Comparison of ENCODE assay signal across 24 mouse cellular contexts in genomic region chr5:144204911-144205310, GRCm38 (mm10). TPM values are rescaled to one million over a fixed set of nuclear protein-coding genes. Genes with fewer than 3 reads are reported as not detected.
A peak's percentile ranks its signal among the peaks of the same experiment; 100 is the strongest.
DNase-seq lines count a peak whose midpoint lies in the region; TF ChIP-seq lines count a peak whose summit lies in the region.
"Had no signal": no experiment of that assay in that cellular context is flagged by ENCODE, and none has a peak within 500 bp of the region (broad histone marks: within the 10 kb centered on the region; RNA-seq: fewer than 3 reads in every experiment).

No protein-coding gene starts in this region.

- 73% methylated on average over 10 of the region's 10 CpGs for WGBS in kidney, adult 2 months

- H3K36me3 ChIP-seq in kidney, adult 2 months (ENCODE audit: control insufficient read depth, insufficient read depth, low read length) = peaks cover 5% of the 10 kb centered on the region; the same call in 1 of the 2 replicates

- H3K27ac ChIP-seq in kidney, adult 2 months (ENCODE audit: insufficient read depth, low read depth, low read length) = no peak overlapping the region
- H3K27ac ChIP-seq: forebrain, embryonic 10.5 days; forebrain, embryonic 13.5 days; heart, embryonic 15.5 days; hindbrain, embryonic 10.5 days; hindbrain, embryonic 13.5 days; intestine, embryonic 15.5 days had no signal

- H3K4me1 ChIP-seq in kidney, adult 2 months (ENCODE audit: control insufficient read depth, insufficient read depth, low read length) = no peaks in the 10 kb centered on the region
- H3K4me1 ChIP-seq: forebrain, embryonic 13.5 days; heart, embryonic 12.5 days; heart, embryonic 15.5 days; hindbrain, embryonic 10.5 days; hindbrain, embryonic 13.5 days; intestine, embryonic 15.5 days had no signal

- DNase-seq in adrenal gland, adult (ENCODE audit: inconsistent age in 2 of 2, low spot score in 1 of 2) = peak; percentile 58 to 69
- no peak for DNase-seq in adrenal gland, adult 18-20 months (ENCODE audit: low spot score in 2 of 2)
- DNase-seq in cerebellum, adult 9-11 months = peak; percentile 65
- no peak for DNase-seq in cerebellum, postnatal 10 days
- DNase-seq in kidney, adult 2 months = peak; percentile 30
- DNase-seq in kidney, adult 18-20 months = no peak
- DNase-seq in retina, postnatal 1 day = peak; percentile 55
- DNase-seq in retina, embryonic 14.5 days (ENCODE audit: low spot score) = no peak
- DNase-seq: adrenal gland, adult 8-10 months; adrenal gland, postnatal 25 days; cerebellum, adult 8-10 months; gastrocnemius, postnatal 25 days; heart, adult 18-20 months; heart, postnatal 10 days; heart, postnatal 36 days had no signal

- H3K27me3 ChIP-seq in kidney, adult 2 months (replicated peaks; ENCODE audit: control insufficient read depth, insufficient read depth, low read length) = no peaks in the 10 kb centered on the region
- H3K27me3 ChIP-seq: forebrain, embryonic 13.5 days; heart, embryonic 12.5 days; heart, embryonic 15.5 days; hindbrain, embryonic 13.5 days; intestine, embryonic 15.5 days; Patski had no signal

- TF ChIP-seq CTCF in kidney, adult 2 months (conservative IDR thresholded peaks at IDR 0.05; ENCODE audit: insufficient read depth, insufficient read length, low read depth, low read length) = no peak

- no peak for TF ChIP-seq POLR2A in kidney, adult 2 months (IDR thresholded peaks at IDR 0.05; ENCODE audit: low read depth, low read length)

- H3K4me3 ChIP-seq in kidney, adult 2 months (ENCODE audit: insufficient read depth, low read depth, low read length) = no peak overlapping the region
- H3K4me3 ChIP-seq: forebrain, embryonic 10.5 days; forebrain, embryonic 13.5 days; heart, embryonic 12.5 days; heart, embryonic 15.5 days; hindbrain, embryonic 10.5 days; hindbrain, embryonic 13.5 days; intestine, embryonic 15.5 days had no signal

RNA-seq across cellular contexts. Expression of gene Bhlha15, which starts 14.8 kb away (rescaled TPM):
- total RNA-seq in adrenal gland, adult 18-20 months (2021) = under 1 TPM; 0.32 to 0.40 TPM
- 0.14 and 0.24 TPM in 2 replicates for polyA plus RNA-seq in kidney, adult 2 months (2012; rRNA removed)
- total RNA-seq: gastrocnemius, adult 18-20 months; gastrocnemius, postnatal 25 days; heart, postnatal 10 days; heart, postnatal 36 days had no signal

RNA-seq across cellular contexts. Expression of gene Tecpr1, which starts 18.5 kb away (rescaled TPM):
- 100 to 1,000 TPM; 110 to 112 TPM for total RNA-seq in adrenal gland, adult 18-20 months (2021)
- polyA plus RNA-seq in kidney, adult 2 months (2012; rRNA removed) = 35.6 and 36.6 TPM in 2 replicates

RNA-seq across cellular contexts. Expression of gene Bri3, which starts 39.3 kb away (rescaled TPM):
- total RNA-seq in adrenal gland, adult 18-20 months (2021) = 100 to 1,000 TPM; 136 to 144 TPM
- 190 and 242 TPM in 2 replicates for polyA plus RNA-seq in kidney, adult 2 months (2012; rRNA removed)

Comparison
In these comparisons a context has a peak if more than half of its experiments do, and no peak if none do; other contexts are left out.
1. DNase-seq: peak in adrenal gland, adult (2 of 2), cerebellum, adult 9-11 months (single experiment), kidney, adult 2 months (single experiment) and retina, postnatal 1 day (single experiment); none in adrenal gland, adult 18-20 months (0 of 2), cerebellum, postnatal 10 days (0 of 2), kidney, adult 18-20 months (single experiment) and retina, embryonic 14.5 days (single experiment).